Mouse (Mus musculus): Measurements from ENCODE around the gene G6pc.
"Not testable (repeated sequence)": the region's sequence is repeated elsewhere in the genome, so short reads cannot be mapped to it uniquely, and the experiment has no call there.

Gene G6pc

GRCm38 (mm10) chr11:101357505-101358182 lies 9.7 kb upstream of the G6pc start:
- DNase-seq = no peak

- no peak for DNase-seq
Measured at GRCm38 (mm10) chr11:101359776-101360175, 7.6 kb upstream of the G6pc start.

DNA sequence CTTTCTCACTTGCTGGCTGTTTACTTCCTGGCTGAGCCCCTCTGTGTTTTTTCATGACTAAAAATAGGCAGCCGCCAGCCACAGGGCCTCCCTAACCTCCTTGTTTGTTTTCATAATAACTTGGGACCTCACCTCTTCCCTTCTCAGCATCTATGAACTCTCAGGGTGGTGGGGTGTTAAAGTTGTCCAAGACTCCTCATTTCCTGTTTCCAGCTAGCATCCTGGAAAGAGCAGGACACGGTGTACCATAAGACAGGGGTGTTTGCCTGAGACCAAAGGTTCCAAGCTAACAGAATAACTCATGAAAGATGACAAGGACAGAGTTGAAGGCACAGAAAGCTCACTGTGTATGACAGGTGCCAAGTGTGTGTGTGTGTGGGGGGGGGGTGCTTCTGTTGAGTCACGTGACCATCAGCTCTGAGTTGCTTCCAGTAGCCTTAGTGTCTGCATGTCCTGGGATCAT lies 6.7 kb upstream of the G6pc start:
- no peak for DNase-seq

DNA sequence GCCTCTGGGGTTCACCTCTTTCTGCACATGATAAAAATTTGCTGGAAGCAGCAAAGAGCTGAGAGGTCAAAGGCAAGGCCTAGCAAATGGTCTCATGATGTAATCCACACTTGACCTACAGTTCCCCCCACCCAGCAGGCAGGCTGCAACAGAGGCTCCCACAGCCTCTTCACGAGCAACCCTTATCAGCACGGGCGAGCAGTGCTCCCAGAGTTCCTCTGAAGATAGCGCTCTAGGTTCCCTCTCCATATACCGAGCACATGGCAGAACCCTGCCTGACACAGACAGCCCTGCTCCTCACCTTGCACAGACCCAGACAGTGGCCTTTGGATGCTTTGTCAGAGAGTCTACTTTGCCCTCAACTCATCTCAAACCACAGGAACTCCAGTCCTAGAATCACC lies 2.8 kb upstream of the G6pc start:
- no peak for DNase-seq

GRCm38 (mm10) chr11:101370141-101370540 lies 2.8 kb downstream of the G6pc start:
- no peak for DNase-seq

DNA sequence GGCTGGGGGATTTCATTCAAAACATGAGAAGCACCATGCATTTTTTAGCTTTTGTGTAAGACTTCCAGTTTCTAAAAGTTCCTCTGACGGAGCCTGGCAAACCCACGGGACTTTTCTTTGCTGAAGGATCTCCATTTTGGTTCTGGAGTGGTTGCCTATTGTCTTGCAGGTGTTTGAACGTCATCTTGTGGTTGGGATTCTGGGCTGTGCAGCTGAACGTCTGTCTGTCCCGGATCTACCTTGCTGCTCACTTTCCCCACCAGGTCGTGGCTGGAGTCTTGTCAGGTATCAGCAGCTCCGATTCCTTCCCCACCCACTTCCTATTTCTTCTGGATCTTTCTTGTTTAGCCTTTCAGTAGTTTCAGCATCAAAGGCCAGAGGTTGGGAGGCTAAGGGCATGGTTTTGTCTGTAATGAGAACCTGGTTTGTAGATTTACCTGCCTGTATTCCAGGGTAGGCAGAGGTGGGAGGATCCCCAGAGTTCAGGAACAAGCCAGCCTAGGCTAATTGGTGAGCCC lies 7.1 kb downstream of the G6pc start:
- no peak for DNase-seq

DNA sequence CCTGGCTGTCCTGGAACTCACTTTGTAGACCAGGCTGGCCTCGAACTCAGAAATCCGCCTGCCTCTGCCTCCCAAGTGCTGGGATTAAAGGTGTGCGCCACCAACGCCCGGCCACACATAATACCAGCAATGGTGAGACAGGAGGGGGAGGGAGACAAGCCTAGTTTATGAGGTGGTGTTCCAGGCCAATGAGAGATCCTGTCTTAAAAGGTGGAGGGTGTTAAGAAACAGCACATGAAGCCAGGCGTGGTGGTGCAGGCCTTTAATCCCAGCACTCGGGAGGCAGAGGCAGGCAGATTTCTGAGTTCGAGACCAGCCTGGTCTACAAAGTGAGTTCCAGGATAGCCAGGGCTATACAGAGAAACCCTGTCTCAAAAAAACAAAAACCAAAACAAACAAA lies 10.8 kb downstream of the G6pc start:
- DNase-seq = not testable (repeated sequence)

DNA sequence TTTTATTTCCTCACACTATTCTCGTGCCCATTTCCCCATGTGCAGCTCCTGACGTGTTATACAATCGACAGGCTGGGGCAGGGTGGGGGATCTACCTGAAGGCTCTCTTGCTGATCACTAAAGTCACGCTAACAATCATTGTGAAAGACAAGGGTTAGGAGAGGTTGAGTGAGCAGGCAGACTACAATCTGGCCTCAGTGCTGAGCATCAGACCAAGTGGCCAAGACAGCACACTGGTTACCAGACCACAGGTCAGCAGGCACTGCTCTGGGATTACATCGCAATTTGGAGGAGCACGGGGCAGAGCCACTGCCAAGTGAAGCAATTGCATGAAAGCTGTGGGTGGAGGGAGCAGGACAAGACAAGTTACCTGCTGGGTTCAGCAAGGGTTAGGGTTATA lies 11.6 kb downstream of the G6pc start:
- no peak for DNase-seq

GRCm38 (mm10) chr11:101381817-101382216 lies 14.5 kb downstream of the G6pc start:
- DNase-seq = no peak

GRCm38 (mm10) chr11:101395110-101395509 lies 27.7 kb downstream of the G6pc start:
- peak; percentile 68 for DNase-seq

DNA sequence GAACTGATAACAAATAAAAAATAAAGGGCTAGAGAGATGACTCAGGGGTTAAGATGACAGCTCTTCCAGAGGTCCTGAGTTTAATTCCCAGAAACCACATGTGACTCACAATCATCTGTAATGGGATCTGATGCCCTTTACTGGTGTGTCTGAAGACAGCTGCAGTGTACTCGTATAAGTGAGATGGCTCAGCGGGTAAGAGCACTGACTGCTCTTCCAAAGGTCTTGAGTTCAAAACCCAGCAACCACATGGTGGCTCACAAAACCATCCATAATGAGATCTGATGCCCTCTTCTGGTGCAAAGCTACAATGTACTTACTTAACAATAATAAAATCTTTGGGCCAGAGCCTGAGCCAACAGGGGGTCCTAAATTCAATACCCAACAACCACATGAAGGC lies 47.9 kb downstream of the G6pc start:
- DNase-seq = no peak

- DNase-seq = no peak
Measured at GRCm38 (mm10) chr11:101416433-101417100, 49.2 kb downstream of the G6pc start.

DNA sequence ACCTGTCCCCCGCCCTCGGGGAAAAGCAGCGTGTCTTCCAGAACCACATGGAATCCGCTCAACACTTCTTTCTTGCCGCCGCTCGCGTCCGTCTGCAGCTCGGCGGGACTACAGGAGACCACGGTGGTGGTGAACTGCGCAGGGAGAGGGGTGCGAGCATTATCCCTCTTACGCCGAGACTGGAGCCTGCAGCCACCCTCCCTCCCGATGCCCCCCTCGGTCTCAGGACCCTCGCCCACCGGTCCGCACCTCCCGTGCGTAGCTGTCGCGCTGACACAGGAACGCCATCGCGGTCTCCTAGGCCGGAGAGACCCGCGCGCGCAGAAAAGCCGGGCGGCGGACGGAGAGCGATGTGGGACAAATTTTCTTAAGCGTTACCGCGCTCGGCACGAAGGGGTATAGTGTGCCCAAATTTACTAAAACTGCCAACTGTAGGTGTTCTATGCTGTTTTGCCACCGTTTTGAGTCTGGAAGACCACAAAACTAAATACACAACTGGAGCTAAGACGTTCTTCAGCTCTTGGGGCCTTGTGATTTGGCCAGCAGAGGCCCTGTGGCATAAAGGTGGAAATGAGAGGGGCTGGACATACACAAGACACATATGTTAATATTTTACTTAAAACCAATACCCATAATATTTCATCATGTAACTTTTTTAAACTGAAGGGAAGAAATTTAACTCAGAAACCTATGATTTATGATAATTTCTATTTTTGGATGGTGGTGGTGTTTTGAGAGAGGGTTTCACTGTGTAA lies 49.9 kb downstream of the G6pc start, which contains the start of gene Aarsd1:
Aarsd1 (minus strand) TSS at position 515 of the 755 bp plus-strand sequence.
- DNase-seq = peak; percentile 69

- no peak for DNase-seq
Measured at GRCm38 (mm10) chr11:101418991-101419390, 51.6 kb downstream of the G6pc start.

GRCm38 (mm10) chr11:101419610-101420009 lies 52.2 kb downstream of the G6pc start:
- DNase-seq = no peak

DNA sequence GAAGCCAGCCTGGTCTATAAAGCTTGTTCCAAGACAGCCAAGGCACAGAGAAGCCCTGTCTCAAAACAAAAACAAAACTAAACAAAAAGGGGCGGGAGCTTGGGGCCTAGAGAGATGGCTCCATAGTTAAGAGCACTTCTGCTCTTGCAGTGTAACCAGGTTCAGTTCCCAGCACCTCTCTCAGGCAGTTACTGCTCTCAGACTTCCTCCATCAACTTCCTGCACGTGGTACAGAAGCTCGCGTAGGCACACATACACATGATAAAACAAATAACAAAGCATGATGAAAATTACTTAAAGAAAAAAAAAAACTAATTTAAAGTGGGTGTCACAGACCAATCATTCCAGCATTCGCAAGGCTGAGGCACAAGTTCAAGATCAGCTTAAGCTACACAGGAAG lies 52.8 kb downstream of the G6pc start:
- DNase-seq = no peak

GRCm38 (mm10) chr11:101424105-101424851 lies 56.9 kb downstream of the G6pc start, which contains the start of gene Gm27029:
Gene Gm27029 (minus strand): TSS chr11:101424796.
- no peak for DNase-seq

GRCm38 (mm10) chr11:101424925-101425813 lies 57.8 kb downstream of the G6pc start, which contains the start of the genes Rundc1 and Ptges3l:
Gene Rundc1 (plus strand): TSS chr11:101425085.
Gene Ptges3l (minus strand): TSS chr11:101425333.
- peak; percentile 98 for DNase-seq

- no peak for DNase-seq
Measured at GRCm38 (mm10) chr11:101426165-101426564, 58.8 kb downstream of the G6pc start.
